ENCODE assay signal across 8 mouse cellular contexts in genomic region chr3:31769193-31769592, GRCm38 (mm10).
DNase-seq lines count a peak whose midpoint lies in the region; ATAC-seq and TF ChIP-seq lines count a peak whose summit lies in the region.

No protein-coding gene starts in this region.

- H3K4me2 ChIP-seq in forebrain, embryonic 15.5 days (replicated peaks): no peak overlapping the region
- no peak overlapping the region for H3K4me2 ChIP-seq in forebrain, embryonic 13.5 days
- H3K4me2 ChIP-seq in liver, embryonic 11.5 days: no peak overlapping the region

- H3K27me3 ChIP-seq in forebrain, embryonic 15.5 days: no peaks in the 10 kb centered on the region
- H3K27me3 ChIP-seq in forebrain, embryonic 13.5 days: no peaks in the 10 kb centered on the region
- no peaks in the 10 kb centered on the region for H3K27me3 ChIP-seq in MEL (ENCODE audit: control insufficient read depth in 1 of 2, insufficient read depth in 2 of 2, low read length in 2 of 2)
- H3K27me3 ChIP-seq in liver, embryonic 11.5 days (replicated peaks; ENCODE audit: control insufficient read depth, insufficient read depth, low read length): no peaks in the 10 kb centered on the region

- peak; percentile 70 for TF ChIP-seq CTCF in left cerebral cortex, adult 2 months (IDR thresholded peaks at IDR 0.05)
- peak in 2 of 3 experiments; percentile 23 to 52; a peak in 3 of 6 replicates for TF ChIP-seq CTCF in MEL (IDR thresholded peaks at IDR 0.05 in 2 of 3, conservative IDR thresholded peaks at IDR 0.05 in 1 of 3; ENCODE audit: control insufficient read depth in 1 of 3, insufficient read depth in 1 of 3, low read depth in 2 of 3, low read length in 3 of 3, poor library complexity in 1 of 3, severe bottlenecking in 1 of 3)

- H3K4me1 ChIP-seq in forebrain, embryonic 15.5 days: no peaks in the 10 kb centered on the region
- H3K4me1 ChIP-seq in forebrain, embryonic 13.5 days: no peaks in the 10 kb centered on the region
- no peaks in the 10 kb centered on the region for H3K4me1 ChIP-seq in MEL (ENCODE audit: control insufficient read depth in 1 of 2, insufficient read depth in 2 of 2, low read length in 2 of 2)
- H3K4me1 ChIP-seq in liver, embryonic 11.5 days (replicated peaks; ENCODE audit: control insufficient read depth, insufficient read depth, low read length): no peaks in the 10 kb centered on the region

- no peak for TF ChIP-seq EP300 in MEL (IDR thresholded peaks at IDR 0.05; ENCODE audit: low read depth in 1 of 2, low read length in 2 of 2)

- no peak overlapping the region for H3K9ac ChIP-seq in forebrain, embryonic 15.5 days (replicated peaks)
- no peak overlapping the region for H3K9ac ChIP-seq in forebrain, embryonic 13.5 days
- H3K9ac ChIP-seq in MEL (ENCODE audit: control insufficient read depth, low read depth, low read length, poor library complexity, severe bottlenecking): no peak overlapping the region
- H3K9ac ChIP-seq in liver, embryonic 11.5 days (ENCODE audit: low read depth, low read length): no peak overlapping the region

- ATAC-seq in forebrain, embryonic 15.5 days (replicated peaks): peak; percentile 74; the same call in 1 of the 2 replicates
- ATAC-seq in forebrain, embryonic 13.5 days: no peak
- ATAC-seq in liver, embryonic 11.5 days (replicated peaks; ENCODE audit: low FRiP score): no peak

- DNase-seq in left cerebral cortex, adult 2 months (ENCODE audit: extremely low spot score in 1 of 2, low spot score in 2 of 2): no peak
- no peak for DNase-seq in left cerebral cortex, postnatal 36 days (ENCODE audit: low spot score in 2 of 2)
- peak; percentile 43 for DNase-seq in MEL (ENCODE audit: low read depth, low spot score)
- DNase-seq in lung, postnatal 14 days: peak; percentile 4
- no peak for DNase-seq in testis, postnatal 10 days (ENCODE audit: low spot score)
- DNase-seq in liver, embryonic 11.5 days (ENCODE audit: low spot score): no peak

- no peaks in the 10 kb centered on the region for H3K9me3 ChIP-seq in forebrain, embryonic 15.5 days
- no peaks in the 10 kb centered on the region for H3K9me3 ChIP-seq in forebrain, embryonic 13.5 days (replicated peaks)
- no peaks in the 10 kb centered on the region for H3K9me3 ChIP-seq in MEL (replicated peaks; ENCODE audit: insufficient read depth, low read length)
- H3K9me3 ChIP-seq in liver, embryonic 11.5 days (ENCODE audit: control insufficient read depth, low read length): no peaks in the 10 kb centered on the region

- no peaks in the 10 kb centered on the region for H3K36me3 ChIP-seq in forebrain, embryonic 15.5 days
- H3K36me3 ChIP-seq in forebrain, embryonic 13.5 days (ENCODE audit: poor library complexity, severe bottlenecking): no peaks in the 10 kb centered on the region
- H3K36me3 ChIP-seq in MEL (ENCODE audit: control insufficient read depth in 1 of 2, insufficient read depth in 2 of 2, low read length in 2 of 2): no peaks in the 10 kb centered on the region
- no peaks in the 10 kb centered on the region for H3K36me3 ChIP-seq in liver, embryonic 11.5 days (ENCODE audit: control insufficient read depth, insufficient read depth, low read length)

- 84% methylated on average over 1 of the region's 1 CpGs for WGBS in forebrain, embryonic 15.5 days
- WGBS in forebrain, embryonic 13.5 days: 89% methylated on average over 1 of the region's 1 CpGs
- 82% methylated on average over 1 of the region's 1 CpGs for WGBS in liver, embryonic 11.5 days

- no peak overlapping the region for H3K4me3 ChIP-seq in forebrain, embryonic 15.5 days
- H3K4me3 ChIP-seq in forebrain, embryonic 13.5 days: no peak overlapping the region
- no peak overlapping the region for H3K4me3 ChIP-seq in left cerebral cortex, adult 2 months
- no peak overlapping the region for H3K4me3 ChIP-seq in MEL (ENCODE audit: control insufficient read depth in 1 of 2, insufficient read depth in 1 of 2, low read depth in 2 of 2, low read length in 2 of 2)
- H3K4me3 ChIP-seq in liver, embryonic 11.5 days (ENCODE audit: low read depth, low read length): no peak overlapping the region

- no peak for TF ChIP-seq POLR2A in MEL (IDR thresholded peaks at IDR 0.05; ENCODE audit: control insufficient read depth in 1 of 2, insufficient read depth in 1 of 2, low read depth in 1 of 2, low read length in 2 of 2, poor library complexity in 1 of 2)

- peak; percentile 34 for TF ChIP-seq RAD21 in MEL (IDR thresholded peaks at IDR 0.05; ENCODE audit: low read depth, low read length)

- H3K27ac ChIP-seq in forebrain, embryonic 15.5 days (replicated peaks): no peak overlapping the region
- H3K27ac ChIP-seq in forebrain, embryonic 13.5 days: no peak overlapping the region
- no peak overlapping the region for H3K27ac ChIP-seq in left cerebral cortex, adult 2 months
- H3K27ac ChIP-seq in MEL (ENCODE audit: control insufficient read depth, low read depth, low read length): no peak overlapping the region
- no peak overlapping the region for H3K27ac ChIP-seq in liver, embryonic 11.5 days (ENCODE audit: low read depth, low read length)

- no peaks in the 10 kb centered on the region for H3K79me2 ChIP-seq in MEL (ENCODE audit: control insufficient read depth, insufficient read depth, low read length, poor library complexity)

- intact Hi-C loops in left cerebral cortex, adult 2 months (cut with DNase I): no loop called here
- intact Hi-C loops in left cerebral cortex, postnatal 36 days (cut with DNase I): no loop called here

TF ChIP-seq in MEL, 35 proteins besides CTCF, POLR2A, EP300 and RAD21:
- TF ChIP-seq SMC3 (IDR thresholded peaks at IDR 0.05; ENCODE audit: low read depth, low read length) (peak; percentile 51), ZKSCAN1 (IDR thresholded peaks at IDR 0.05; ENCODE audit: low read depth, low read length) (no peak)

Comparison
In these comparisons a context has a peak if more than half of its experiments do, and no peak if none do; other contexts are left out.
1. DNase-seq: peak in MEL (single experiment) and lung, postnatal 14 days (single experiment); none in left cerebral cortex, adult 2 months (0 of 2), left cerebral cortex, postnatal 36 days (0 of 2), testis, postnatal 10 days (single experiment) and liver, embryonic 11.5 days (single experiment).